Mouse (Mus musculus): ENCODE measurements around the gene Pdk2.

DNA sequence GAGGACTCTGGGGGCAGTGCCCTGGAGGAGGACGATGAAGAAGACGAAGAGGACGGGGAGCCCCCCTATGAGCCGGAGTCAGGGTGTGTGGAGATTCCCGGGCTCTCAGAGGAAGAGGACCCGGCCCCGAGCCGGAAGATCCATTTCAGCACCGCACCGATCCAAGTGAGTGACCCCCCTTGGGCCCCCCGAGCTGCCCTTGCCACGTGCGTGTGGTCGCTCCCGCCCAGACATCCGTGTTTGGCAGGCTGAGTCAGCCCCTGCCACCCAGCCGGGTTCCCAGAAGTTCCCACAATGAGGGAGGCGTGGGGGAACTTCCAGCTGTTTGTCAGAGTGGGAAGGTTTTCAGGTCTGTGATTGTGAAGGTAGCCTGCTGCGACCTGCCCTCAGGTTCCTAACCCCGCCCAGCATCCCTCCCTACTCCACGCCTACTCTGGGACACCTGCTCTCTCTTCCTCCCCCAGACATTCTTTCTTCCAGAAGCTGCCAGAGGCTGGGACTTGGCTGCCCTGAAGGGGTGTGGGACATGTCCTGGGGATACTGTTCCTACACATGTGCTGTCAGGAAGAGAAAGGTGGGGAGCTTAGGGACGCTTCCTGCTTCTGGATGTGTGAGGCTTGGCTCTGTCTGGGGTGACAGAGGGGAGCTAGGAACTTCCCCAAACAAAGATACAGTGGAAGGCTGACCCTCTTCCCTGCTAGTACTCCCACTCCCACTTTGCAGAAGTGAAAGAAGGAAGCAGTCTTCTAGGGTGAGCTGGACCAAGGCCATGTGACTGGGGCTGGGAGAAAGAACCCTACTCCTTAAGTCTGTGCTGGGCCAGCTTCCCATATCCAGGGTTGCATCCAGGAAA lies 48.2 kb downstream of the Pdk2 start:
- TF ChIP-seq POLR2A (IDR thresholded peaks at IDR 0.05; ENCODE audit: control insufficient read depth, low read depth, low read length) (no peak), CTCF (IDR thresholded peaks at IDR 0.05; ENCODE audit: control insufficient read depth, insufficient read depth, insufficient replicate concordance, low read depth, low read length) (no peak)

Measured in testis, adult 2 months (tissue).